Mouse (Mus musculus) megakaryocyte, embryonic 14.5 days (primary cell): ENCODE results near the gene Hist1h4d. TPM values are rescaled to one million over a fixed set of nuclear protein-coding genes. Genes with fewer than 3 reads are reported as not detected.
A peak's percentile ranks its signal among the peaks of the same experiment; 100 is the strongest.

Experiments used
- H3K27me3 ChIP-seq: replicated peaks from 2 replicates; pipeline ENCODE3; 2012; ENCODE audit warnings: inconsistent platforms
- H3K36me3 ChIP-seq: replicated peaks from 2 replicates; pipeline ENCODE3; 2012; ENCODE audit warnings: low read length, inconsistent platforms, mixed read lengths
- H3K4me1 ChIP-seq: 2 replicates; pipeline ENCODE4 v1.6.1; 2012; ENCODE audit warnings: inconsistent platforms
- H3K4me3 ChIP-seq: replicated peaks from 2 replicates; pipeline ENCODE3; 2012; ENCODE audit warnings: moderate library complexity, mild to moderate bottlenecking, inconsistent platforms
- H3K9me3 ChIP-seq: 2 replicates; pipeline ENCODE4 v1.6.1; 2012; ENCODE audit warnings: inconsistent platforms
- FLI1 ChIP-seq: IDR thresholded peaks from 2 replicates; pipeline ENCODE4 v1.6.1; 2012; ENCODE audit warnings: low read length, inconsistent platforms, mixed read lengths
- GATA1 ChIP-seq: IDR thresholded peaks from 3 replicates; pipeline ENCODE4 v1.6.1; 2012; ENCODE audit warnings: mixed read lengths, low read length, inconsistent platforms, borderline replicate concordance
- polyA plus RNA-seq: library from polyadenylated mRNA; stranded (reverse); fragments of >175 nt; gene quantifications from 2 replicates; pipeline ENCODE4 v1.2.3, GENCODE M21; 2012; ENCODE audit warnings: low replicate concordance; ENCODE audit not compliant: insufficient read depth

The Hist1h4d gene
- polyA plus RNA-seq, 1 experiment, result 20.4 TPM

GRCm38 (mm10) chr13:23622861-23623450, 41.6 kb downstream of the Hist1h4d start:
- Histone ChIP-seq H3K27me3 (no peaks in the 10 kb centered on the region), H3K4me3 (peak overlapping the region; percentile 90), H3K36me3 (no peaks in the 10 kb centered on the region), H3K4me1 (peaks cover 32% of the 10 kb centered on the region), H3K9me3 (no peaks in the 10 kb centered on the region)
- no peak for TF ChIP-seq FLI1
- TF ChIP-seq GATA1, result no peak

- Histone ChIP-seq H3K27me3 (no peaks in the 10 kb centered on the region), H3K36me3 (no peaks in the 10 kb centered on the region), H3K4me1 (peaks cover 12% of the 10 kb centered on the region), H3K4me3 (no peak overlapping the region), H3K9me3 (no peaks in the 10 kb centered on the region)
- TF ChIP-seq GATA1, result no peak
- no peak for TF ChIP-seq FLI1
Measured at GRCm38 (mm10) chr13:23630653-23631052, 49.3 kb downstream of the Hist1h4d start.

Other genes starting within 250 kb of the Hist1h4d start
- 0.07 TPM in 1 of 2 replicates, not detected in the other for gene Zfp322a, start 212.4 kb upstream of the Hist1h4d start, polyA plus RNA-seq
- gene Abt1, start 157.7 kb upstream of the Hist1h4d start, polyA plus RNA-seq, result 1.6 and 7.8 TPM in 2 replicates
- not detected in 2 replicates for gene Btn1a1, start 115.7 kb upstream of the Hist1h4d start, polyA plus RNA-seq
- not detected in 2 replicates for gene Btn2a2, start 92.7 kb upstream of the Hist1h4d start, polyA plus RNA-seq
- gene Hist1h4h, start 50.5 kb upstream of the Hist1h4d start, polyA plus RNA-seq, result 443 and 574 TPM in 2 replicates
- 37.2 and 163 TPM in 2 replicates for gene Hist1h2af, start 47.7 kb upstream of the Hist1h4d start, polyA plus RNA-seq
- gene Hist1h3g, start 46.2 kb upstream of the Hist1h4d start, polyA plus RNA-seq, result 5.7 and 16.4 TPM in 2 replicates
- gene Hist1h2bh, start 38.2 kb upstream of the Hist1h4d start, polyA plus RNA-seq, result 1.4 and 2.0 TPM in 2 replicates
- 7.0 TPM in 1 of 2 replicates, not detected in the other for gene Hist1h3f, start 37.5 kb upstream of the Hist1h4d start, polyA plus RNA-seq
- 8.9 and 30.2 TPM in 2 replicates for gene Hist1h4f, start 29.9 kb upstream of the Hist1h4d start, polyA plus RNA-seq
- 0.36 and 2.1 TPM in 2 replicates for gene Hist1h1d, start 28.3 kb upstream of the Hist1h4d start, polyA plus RNA-seq
- gene Hist1h3e, start 19.2 kb upstream of the Hist1h4d start, polyA plus RNA-seq, result 17.9 and 26.5 TPM in 2 replicates
- 13.6 and 16.0 TPM in 2 replicates for gene Hist1h2ae, start 10.4 kb upstream of the Hist1h4d start, polyA plus RNA-seq
- gene Hist1h2bg, start 10.2 kb upstream of the Hist1h4d start, polyA plus RNA-seq, result 16.8 and 28.8 TPM in 2 replicates
- gene Hist1h2bf, start 7.4 kb upstream of the Hist1h4d start, polyA plus RNA-seq, result 7.6 and 73.0 TPM in 2 replicates
- 9.6 TPM in 1 of 2 replicates, not detected in the other for gene Hist1h2ad, start 7.2 kb upstream of the Hist1h4d start, polyA plus RNA-seq
- gene Hist1h3d, start 5.8 kb upstream of the Hist1h4d start, polyA plus RNA-seq, result 4.6 and 5.9 TPM in 2 replicates
- 1.1 and 1.9 TPM in 2 replicates for gene Hist1h2be, start 39.5 kb downstream of the Hist1h4d start, polyA plus RNA-seq
- 4.7 and 22.2 TPM in 2 replicates for gene Hist1h1e, start 41.0 kb downstream of the Hist1h4d start, polyA plus RNA-seq
- 3.6 and 4.7 TPM in 2 replicates for gene Hist1h2ac, start 102.3 kb downstream of the Hist1h4d start, polyA plus RNA-seq
- gene Hist1h2bc, start 102.6 kb downstream of the Hist1h4d start, polyA plus RNA-seq, result 148 and 151 TPM in 2 replicates
- gene Hist1h1t, start 114.2 kb downstream of the Hist1h4d start, polyA plus RNA-seq, result not detected in 2 replicates
- 4.0 and 19.8 TPM in 2 replicates for gene Hist1h4c, start 116.9 kb downstream of the Hist1h4d start, polyA plus RNA-seq
- 10.7 TPM in 1 of 2 replicates, not detected in the other for gene Hfe, start 129.3 kb downstream of the Hist1h4d start, polyA plus RNA-seq
- gene Hist1h1c, start 157.2 kb downstream of the Hist1h4d start, polyA plus RNA-seq, result 353 and 402 TPM in 2 replicates
- 12.6 TPM in 1 of 2 replicates, not detected in the other for gene Hist1h3c, start 164.0 kb downstream of the Hist1h4d start, polyA plus RNA-seq
- 7.4 TPM in 1 of 2 replicates, not detected in the other for gene Hist1h2bb, start 165.1 kb downstream of the Hist1h4d start, polyA plus RNA-seq
- 16.0 and 17.5 TPM in 2 replicates for gene Hist1h2ab, start 169.5 kb downstream of the Hist1h4d start, polyA plus RNA-seq
- 9.9 and 14.5 TPM in 2 replicates for gene Hist1h3b, start 170.7 kb downstream of the Hist1h4d start, polyA plus RNA-seq
- gene Hist1h4b, start 175.4 kb downstream of the Hist1h4d start, polyA plus RNA-seq, result 17.4 and 40.7 TPM in 2 replicates
- 30.3 and 45.4 TPM in 2 replicates for gene Hist1h4a, start 179.6 kb downstream of the Hist1h4d start, polyA plus RNA-seq
- gene Hist1h3a, start 180.8 kb downstream of the Hist1h4d start, polyA plus RNA-seq, result 6.6 and 7.4 TPM in 2 replicates
- 3.3 and 3.5 TPM in 2 replicates for gene Hist1h1a, start 182.1 kb downstream of the Hist1h4d start, polyA plus RNA-seq
- not detected in 2 replicates for gene Trim38, start 188.3 kb downstream of the Hist1h4d start, polyA plus RNA-seq
- not detected in 2 replicates for gene Slc17a2, start 225.4 kb downstream of the Hist1h4d start, polyA plus RNA-seq